20 mouse cellular contexts compared by ENCODE assay signal in genomic region chr16:34569897-34570296, GRCm38 (mm10).
"Had no signal": no experiment of that assay in that cellular context is flagged by ENCODE, and none has a peak within 500 bp of the region (broad histone marks: within the 10 kb centered on the region; RNA-seq: fewer than 3 reads in every experiment).

No protein-coding gene starts in this region.

- DNase-seq: layer of hippocampus, postnatal 36 days; liver; lung, adult 18-20 months; lung, postnatal 14 days; lung, postnatal 4 days; retina, postnatal 1 day; right cerebral cortex, postnatal 25 days; spleen, adult 18-20 months; thymus, postnatal 25 days had no signal

- H3K4me3 ChIP-seq: left cerebral cortex, adult 2 months; limb, embryonic 13.5 days; liver, embryonic 12.5 days; liver, embryonic 15.5 days; midbrain, embryonic 15.5 days; myocyte; neural tube, embryonic 13.5 days; stomach, embryonic 15.5 days had no signal

- H3K27me3 ChIP-seq: midbrain, embryonic 15.5 days; neural tube, embryonic 13.5 days; stomach, embryonic 15.5 days had no signal

- ATAC-seq: hindbrain, embryonic 16.5 days; intestine, embryonic 16.5 days; liver, embryonic 12.5 days; midbrain, embryonic 15.5 days had no signal

- H3K9me3 ChIP-seq: limb, embryonic 13.5 days; liver, embryonic 12.5 days; liver, embryonic 15.5 days; midbrain, embryonic 15.5 days; neural tube, embryonic 13.5 days; stomach, embryonic 15.5 days had no signal

- H3K4me2 ChIP-seq: limb, embryonic 13.5 days; liver, embryonic 12.5 days; liver, embryonic 15.5 days; midbrain, embryonic 11.5 days; stomach, embryonic 15.5 days had no signal

- H3K27ac ChIP-seq: limb, embryonic 13.5 days; liver, embryonic 12.5 days; liver, embryonic 15.5 days; midbrain, embryonic 15.5 days; neural tube, embryonic 13.5 days; stomach, embryonic 15.5 days had no signal

- H3K36me3 ChIP-seq: liver, embryonic 12.5 days; liver, embryonic 15.5 days; midbrain, embryonic 15.5 days; neural tube, embryonic 13.5 days; stomach, embryonic 15.5 days had no signal

- H3K9ac ChIP-seq: limb, embryonic 13.5 days; liver, embryonic 12.5 days; liver, embryonic 15.5 days; midbrain, embryonic 15.5 days; neural tube, embryonic 13.5 days; stomach, embryonic 15.5 days had no signal
